Comparison of ENCODE assay signal across 27 mouse cellular contexts in the genomic region with DNA sequence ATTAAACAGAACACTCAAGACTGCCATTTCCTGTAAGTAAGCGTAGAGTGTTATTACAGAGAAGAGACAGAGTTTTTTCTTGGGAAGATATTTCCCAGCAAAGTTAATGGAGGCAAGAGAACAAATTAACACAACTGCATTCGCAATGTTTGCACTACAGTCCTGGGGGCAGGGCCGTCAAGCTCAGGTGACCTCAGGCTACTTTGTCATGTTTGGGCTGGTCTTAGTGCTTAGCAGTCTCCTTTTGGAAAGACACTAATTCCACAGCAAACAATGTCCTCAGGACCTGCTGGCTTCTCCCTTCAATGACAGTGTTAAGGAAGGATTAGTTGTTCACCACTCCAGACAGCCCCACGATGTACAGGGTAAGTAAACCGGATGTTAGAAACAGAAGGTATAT. TPM values are rescaled to one million over a fixed set of nuclear protein-coding genes. Genes with fewer than 3 reads are reported as not detected.
DNase-seq lines count a peak whose midpoint lies in the region; ATAC-seq and TF ChIP-seq lines count a peak whose summit lies in the region.
"Had no signal": no experiment of that assay in that cellular context is flagged by ENCODE, and none has a peak within 500 bp of the region (broad histone marks: within the 10 kb centered on the region; RNA-seq: fewer than 3 reads in every experiment).

No protein-coding gene starts in this region.

- H3K36me3 ChIP-seq in stomach, embryonic 14.5 days (ENCODE audit: control insufficient read depth, insufficient read depth, low read length) = no peaks in the 10 kb centered on the region; the same call in none of the 2 replicates

- H3K27ac ChIP-seq in stomach, embryonic 14.5 days (ENCODE audit: low read length) = peak overlapping the region; percentile 67; the same call in 1 of the 2 replicates
- H3K27ac ChIP-seq: heart, embryonic 13.5 days; hindbrain, embryonic 10.5 days; hindbrain, embryonic 15.5 days; kidney, postnatal 0 days; midbrain, embryonic 12.5 days had no signal

- intact Hi-C loops in heart, postnatal 14 days (cut with DNase I) = no loop called here

- no peak for TF ChIP-seq CTCF in lung, adult 2 months (IDR thresholded peaks at IDR 0.05; ENCODE audit: insufficient read depth, low read length)

- H3K27me3 ChIP-seq in stomach, embryonic 14.5 days (ENCODE audit: control insufficient read depth, insufficient read depth, low read length) = no peaks in the 10 kb centered on the region
- H3K27me3 ChIP-seq: heart, embryonic 13.5 days; hindbrain, embryonic 15.5 days; midbrain, embryonic 12.5 days; Patski had no signal

- H3K4me2 ChIP-seq in stomach, embryonic 14.5 days (replicated peaks; ENCODE audit: low read depth, low read length) = no peak overlapping the region
- H3K4me2 ChIP-seq: heart, embryonic 13.5 days; hindbrain, embryonic 15.5 days; midbrain, embryonic 12.5 days had no signal

- no peak overlapping the region for H3K4me3 ChIP-seq in lung, adult 2 months (replicated peaks; ENCODE audit: extremely low read depth, low read depth, low read length)
- no peak overlapping the region for H3K4me3 ChIP-seq in stomach, embryonic 14.5 days (ENCODE audit: low read depth, low read length)
- H3K4me3 ChIP-seq: heart, embryonic 13.5 days; hindbrain, embryonic 10.5 days; hindbrain, embryonic 15.5 days; midbrain, embryonic 12.5 days had no signal

- H3K9ac ChIP-seq in stomach, embryonic 14.5 days (replicated peaks; ENCODE audit: low read depth, low read length) = no peak overlapping the region
- H3K9ac ChIP-seq: heart, embryonic 13.5 days; hindbrain, embryonic 15.5 days; midbrain, embryonic 12.5 days had no signal

- TF ChIP-seq POLR2A in lung, adult 2 months (IDR thresholded peaks at IDR 0.05; ENCODE audit: borderline replicate concordance, extremely low read depth, low read depth, low read length) = no peak

- DNase-seq in heart, adult 11 months = peak; percentile 22
- no peak for DNase-seq in heart, postnatal 14 days
- DNase-seq in lung, postnatal 36 days = peak; percentile 7
- no peak for DNase-seq in lung, adult 2 months
- no peak for DNase-seq in cerebellum, adult 11-12 months
- no peak for DNase-seq in kidney, postnatal 14 days
- DNase-seq: adrenal gland, postnatal 10 days; cerebellum, adult 11 months; cerebellum, postnatal 10 days; gastrocnemius, postnatal 36 days; heart, postnatal 10 days; kidney, adult 8-10 months; layer of hippocampus, postnatal 36 days; left cerebral cortex, postnatal 4 days; lung, adult 18-20 months; lung, postnatal 14 days; thymus, adult 2 months; thymus, postnatal 36 days had no signal

- 59% methylated on average over 5 of the region's 5 CpGs for WGBS in lung, adult 2 months
- WGBS in stomach, embryonic 14.5 days = 25% methylated on average over 5 of the region's 5 CpGs

- ATAC-seq in stomach, embryonic 14.5 days (ENCODE audit: insufficient number of reproducible peaks, insufficient read depth, low FRiP score, low read depth) = peak; percentile 42; the same call in 1 of the 2 replicates
- ATAC-seq: forebrain, embryonic 14.5 days; inflammation-experienced regulatory T-cells, adult 6 months; Patski had no signal

- no peaks in the 10 kb centered on the region for H3K4me1 ChIP-seq in lung, adult 2 months (ENCODE audit: control insufficient read depth, insufficient read depth, low read length)
- H3K4me1 ChIP-seq in stomach, embryonic 14.5 days (ENCODE audit: control insufficient read depth, insufficient read depth, low read length) = peaks cover 7% of the 10 kb centered on the region; the same call in 1 of the 2 replicates
- H3K4me1 ChIP-seq: heart, embryonic 13.5 days; hindbrain, embryonic 10.5 days; hindbrain, embryonic 15.5 days; midbrain, embryonic 12.5 days had no signal

- H3K9me3 ChIP-seq in stomach, embryonic 14.5 days (ENCODE audit: control insufficient read depth, low read depth, low read length) = no peaks in the 10 kb centered on the region
- H3K9me3 ChIP-seq: heart, embryonic 13.5 days; hindbrain, embryonic 10.5 days; hindbrain, embryonic 15.5 days; midbrain, embryonic 12.5 days had no signal

RNA-seq across cellular contexts. Expression of gene Ankrd12, which starts 35.9 kb away (rescaled TPM):
- 10 to 100 TPM; 15.2 to 15.7 TPM for total RNA-seq in heart, postnatal 14 days (2021)
- polyA plus RNA-seq in lung, adult 2 months (2012; rRNA removed) = 5.3 and 5.4 TPM in 2 replicates
- polyA plus RNA-seq in stomach, embryonic 14.5 days (2014; fragmentation: Nextera tagmentation; extraction: Ambion mirVana) = 32.8 and 33.5 TPM in 2 replicates

Comparison
In these comparisons a context has a peak if more than half of its experiments do, and no peak if none do; other contexts are left out.
1. DNase-seq: peak in heart, adult 11 months (single experiment) and lung, postnatal 36 days (single experiment); none in heart, postnatal 14 days (0 of 2), lung, adult 2 months (single experiment), cerebellum, adult 11-12 months (single experiment) and kidney, postnatal 14 days (single experiment).